ENCODE assay signal across 14 mouse cellular contexts in genomic region chr5:32478972-32479371, GRCm38 (mm10).
"Had no signal": no experiment of that assay in that cellular context is flagged by ENCODE, and none has a peak within 500 bp of the region (broad histone marks: within the 10 kb centered on the region; RNA-seq: fewer than 3 reads in every experiment).

No protein-coding gene starts in this region.

- ATAC-seq: liver, postnatal 0 days; lung, postnatal 0 days; midbrain, embryonic 15.5 days had no signal

- DNase-seq: kidney, adult 11 months; kidney, adult 8-10 months; kidney, postnatal 10 days; kidney, postnatal 36 days; layer of hippocampus, postnatal 36 days; left cerebral cortex, postnatal 4 days; liver, postnatal 0 days; lung, embryonic 14.5 days; retina, postnatal 1 day; right cerebral cortex, postnatal 25 days; spleen, adult 18-20 months; thymus, postnatal 25 days had no signal
